Mouse (Mus musculus) gastrocnemius, postnatal 36 days (tissue): ENCODE results near the gene Hist1h2bn. TPM values are rescaled to one million over a fixed set of nuclear protein-coding genes. Genes with fewer than 3 reads are reported as not detected.
"Not testable (repeated sequence)": the region's sequence is repeated elsewhere in the genome, so short reads cannot be mapped to it uniquely, and the experiment has no call there.

Experiments
- DNase-seq, 2 experiments: peaks; one replicate each; pipeline ENCODE4 v3.0.0; 2022
- intact Hi-C: fragments of 180-260 bp; cut with DNase I; formaldehyde crosslinking; loops from one replicate; pipeline ENCODE4 v1.15.1; 2025
- total RNA-seq, 2 experiments: library from RNA; stranded (reverse); gene quantifications; 2 replicates each; pipeline ENCODE4 v1.2.3; 2021

The Hist1h2bn gene
- total RNA-seq, 2 experiments from 2014 or later: 6.9 to 9.3 TPM

- DNase-seq: no peak
- intact Hi-C loops: no loop called here
Observed at GRCm38 (mm10) chr13:21722993-21723836, 30.7 kb upstream of the Hist1h2bn start.

- intact Hi-C loops: no loop called here
- no peak for DNase-seq
Observed at GRCm38 (mm10) chr13:21727948-21728572, 25.9 kb upstream of the Hist1h2bn start.

GRCm38 (mm10) chr13:21729544-21729943 lies 24.4 kb upstream of the Hist1h2bn start:
- DNase-seq: no peak
- intact Hi-C loops: no loop called here

GRCm38 (mm10) chr13:21733466-21733865 lies 20.5 kb upstream of the Hist1h2bn start:
- DNase-seq: no peak
- intact Hi-C loops: loop anchor here (5.0 to 10.0 kb wide), 2 partner anchors 44 to 1951 kb away; partner anchors contain the start of genes Hist1h2ac and Hist1h2bc

- intact Hi-C loops: loop anchor here (2.0 to 10.0 kb wide), 3 partner anchors 17 to 1951 kb away; partner anchors contain the start of genes Hist1h2ac, Hist1h2bc and Hist1h4k
- peak; percentile 48 to 51 for DNase-seq
Observed at GRCm38 (mm10) chr13:21734010-21734905, 19.7 kb upstream of the Hist1h2bn start.

GRCm38 (mm10) chr13:21734906-21735767 lies 18.8 kb upstream of the Hist1h2bn start, which contains the start of gene Hist1h4j:
Hist1h4j (plus strand) TSS chr13:21735064.
- intact Hi-C loops: loop anchor here (2.0 to 10.0 kb wide), 3 partner anchors 16 to 1950 kb away; partner anchors contain the start of genes Hist1h2ac, Hist1h2bc and Hist1h4k
- DNase-seq: peak in 1 of 2 experiments; percentile 39

GRCm38 (mm10) chr13:21745006-21745405 lies 8.9 kb upstream of the Hist1h2bn start:
- intact Hi-C loops: no loop called here
- DNase-seq: no peak

GRCm38 (mm10) chr13:21749387-21750158 lies 4.3 kb upstream of the Hist1h2bn start:
- DNase-seq: no peak
- intact Hi-C loops: loop anchor here (2.0 kb wide), 1 partner anchor 15 kb away; the partner anchor contains the start of gene Hist1h4j

GRCm38 (mm10) chr13:21750159-21751017 lies 3.5 kb upstream of the Hist1h2bn start, which contains the start of gene Hist1h4k:
Hist1h4k (minus strand) TSS chr13:21750505.
- peak; percentile 68 for DNase-seq
- intact Hi-C loops: loop anchor here (2.0 kb wide), 1 partner anchor 16 kb away; the partner anchor contains the start of gene Hist1h4j

- no peak for DNase-seq
- intact Hi-C loops: loop anchor here (2.0 kb wide), 1 partner anchor 17 kb away; the partner anchor contains the start of gene Hist1h4j
Observed at GRCm38 (mm10) chr13:21751417-21751816, 2.5 kb upstream of the Hist1h2bn start.

- intact Hi-C loops: loop anchor here (2.0 kb wide), 1 partner anchor 17 kb away; the partner anchor contains the start of gene Hist1h4j
- no peak for DNase-seq
Observed at GRCm38 (mm10) chr13:21751827-21752226, 2.1 kb upstream of the Hist1h2bn start.

GRCm38 (mm10) chr13:21752356-21752755 lies 1.6 kb upstream of the Hist1h2bn start:
- no peak for DNase-seq
- intact Hi-C loops: no loop called here

GRCm38 (mm10) chr13:21753051-21753523 lies 836 bp upstream of the Hist1h2bn start:
- intact Hi-C loops: no loop called here

GRCm38 (mm10) chr13:21754294-21755001 lies 525 bp downstream of the Hist1h2bn start:
- DNase-seq, intact Hi-C loops: not testable (repeated sequence)

More at GRCm38 (mm10) chr13:21753051-21753523, 836 bp upstream of the Hist1h2bn start:
- DNase-seq: no peak

- no peak for DNase-seq
- intact Hi-C loops: no loop called here
Observed at GRCm38 (mm10) chr13:21755707-21756106, 1.8 kb downstream of the Hist1h2bn start.
